Mouse (Mus musculus) bone marrow macrophage, adult 2 months (primary cell): ENCODE results near the gene Pcca.

Experiments used
- CTCF ChIP-seq: IDR thresholded peaks from 2 replicates; pipeline ENCODE4 v1.5.1; 2012; ENCODE audit warnings: low read depth, mild to moderate bottlenecking, low read length, moderate library complexity
- POLR2A ChIP-seq: IDR thresholded peaks from 2 replicates; pipeline ENCODE4 v1.6.1; 2012; ENCODE audit warnings: mild to moderate bottlenecking, low read depth, low read length, borderline replicate concordance

GRCm38 (mm10) chr14:122489041-122489440 is 45.1 kb upstream of the Pcca start:
- no peak for TF ChIP-seq POLR2A
- TF ChIP-seq CTCF: no peak
